Mouse (Mus musculus): ENCODE measurements around the gene Nek8. TPM values are rescaled to one million over a fixed set of nuclear protein-coding genes. Genes with fewer than 3 reads are reported as not detected.

Nek8 gene
- 3.7 TPM for polyA plus RNA-seq (2014; fragmentation: Illumina TruSeq; extraction: RNeasy Lipid Tissue Mini Kit (QIAGEN cat#74804))

GRCm38 (mm10) chr11:78176402-78176862 is at the start of gene Nek8, which contains the start of gene Tlcd1:
Nek8 (minus strand) TSS chr11:78176675.
Tlcd1 (plus strand) TSS chr11:78176711.

GRCm38 (mm10) chr11:78193113-78193512 is 16.6 kb upstream of the Nek8 start, which contains the start of gene Proca1:
Proca1 (plus strand) TSS chr11:78193392.

GRCm38 (mm10) chr11:78188331-78189233 is 12.1 kb upstream of the Nek8 start, which contains the start of gene Rab34:
Rab34 (plus strand) TSS chr11:78188430.

GRCm38 (mm10) chr11:78182961-78183844 is 6.7 kb upstream of the Nek8 start, which contains the start of gene Rpl23a:
Rpl23a (minus strand) TSS chr11:78183584.

GRCm38 (mm10) chr11:78164924-78165760 is 11.3 kb downstream of the Nek8 start, which contains the start of gene Traf4:
Traf4 (minus strand) TSS chr11:78165589.

Other genes with a start within 250 kb of the Nek8 start
- not detected for gene Sez6, start 245.9 kb downstream of the Nek8 start, polyA plus RNA-seq (2014; fragmentation: Illumina TruSeq; extraction: RNeasy Lipid Tissue Mini Kit (QIAGEN cat#74804))
- gene Phf12, start 193.9 kb downstream of the Nek8 start, polyA plus RNA-seq (2014; fragmentation: Illumina TruSeq; extraction: RNeasy Lipid Tissue Mini Kit (QIAGEN cat#74804)) = 23.6 TPM
- 5.2 TPM for gene Dhrs13, start 144.4 kb downstream of the Nek8 start, polyA plus RNA-seq (2014; fragmentation: Illumina TruSeq; extraction: RNeasy Lipid Tissue Mini Kit (QIAGEN cat#74804))
- 8.1 TPM for gene Flot2, start 138.7 kb downstream of the Nek8 start, polyA plus RNA-seq (2014; fragmentation: Illumina TruSeq; extraction: RNeasy Lipid Tissue Mini Kit (QIAGEN cat#74804))
- 5.4 TPM for gene Eral1, start 96.3 kb downstream of the Nek8 start, polyA plus RNA-seq (2014; fragmentation: Illumina TruSeq; extraction: RNeasy Lipid Tissue Mini Kit (QIAGEN cat#74804))
- 16.9 TPM for gene Fam222b, start 82.0 kb downstream of the Nek8 start, polyA plus RNA-seq (2014; fragmentation: Illumina TruSeq; extraction: RNeasy Lipid Tissue Mini Kit (QIAGEN cat#74804))
- 1.7 TPM for gene Traf4, start 11.1 kb downstream of the Nek8 start, polyA plus RNA-seq (2014; fragmentation: Illumina TruSeq; extraction: RNeasy Lipid Tissue Mini Kit (QIAGEN cat#74804))
- 17.7 TPM for gene Tlcd1, start within 50 bp of the Nek8 start, polyA plus RNA-seq (2014; fragmentation: Illumina TruSeq; extraction: RNeasy Lipid Tissue Mini Kit (QIAGEN cat#74804))
- 1,489 TPM for gene Rpl23a, start 6.9 kb upstream of the Nek8 start, polyA plus RNA-seq (2014; fragmentation: Illumina TruSeq; extraction: RNeasy Lipid Tissue Mini Kit (QIAGEN cat#74804))
- 11.2 TPM for gene Rab34, start 11.8 kb upstream of the Nek8 start, polyA plus RNA-seq (2014; fragmentation: Illumina TruSeq; extraction: RNeasy Lipid Tissue Mini Kit (QIAGEN cat#74804))
- gene Proca1, start 16.7 kb upstream of the Nek8 start, polyA plus RNA-seq (2014; fragmentation: Illumina TruSeq; extraction: RNeasy Lipid Tissue Mini Kit (QIAGEN cat#74804)) = 5.0 TPM
- 20.8 TPM for gene Sdf2, start 69.1 kb upstream of the Nek8 start, polyA plus RNA-seq (2014; fragmentation: Illumina TruSeq; extraction: RNeasy Lipid Tissue Mini Kit (QIAGEN cat#74804))
- 25.1 TPM for gene Supt6, start 69.3 kb upstream of the Nek8 start, polyA plus RNA-seq (2014; fragmentation: Illumina TruSeq; extraction: RNeasy Lipid Tissue Mini Kit (QIAGEN cat#74804))
- gene 2610507B11Rik, start 85.1 kb upstream of the Nek8 start, polyA plus RNA-seq (2014; fragmentation: Illumina TruSeq; extraction: RNeasy Lipid Tissue Mini Kit (QIAGEN cat#74804)) = 44.9 TPM
- gene BC030499, start 114.2 kb upstream of the Nek8 start, polyA plus RNA-seq (2014; fragmentation: Illumina TruSeq; extraction: RNeasy Lipid Tissue Mini Kit (QIAGEN cat#74804)) = 0.20 TPM
- gene Spag5, start 124.9 kb upstream of the Nek8 start, polyA plus RNA-seq (2014; fragmentation: Illumina TruSeq; extraction: RNeasy Lipid Tissue Mini Kit (QIAGEN cat#74804)) = 5.2 TPM
- gene Aldoc, start 146.3 kb upstream of the Nek8 start, polyA plus RNA-seq (2014; fragmentation: Illumina TruSeq; extraction: RNeasy Lipid Tissue Mini Kit (QIAGEN cat#74804)) = 16.9 TPM
- 3.0 TPM for gene Pigs, start 151.7 kb upstream of the Nek8 start, polyA plus RNA-seq (2014; fragmentation: Illumina TruSeq; extraction: RNeasy Lipid Tissue Mini Kit (QIAGEN cat#74804))
- gene Unc119, start 166.8 kb upstream of the Nek8 start, polyA plus RNA-seq (2014; fragmentation: Illumina TruSeq; extraction: RNeasy Lipid Tissue Mini Kit (QIAGEN cat#74804)) = 6.0 TPM
- not detected for gene Foxn1, start 209.9 kb upstream of the Nek8 start, polyA plus RNA-seq (2014; fragmentation: Illumina TruSeq; extraction: RNeasy Lipid Tissue Mini Kit (QIAGEN cat#74804))
- 0.17 TPM for gene Slc13a2, start 245.5 kb upstream of the Nek8 start, polyA plus RNA-seq (2014; fragmentation: Illumina TruSeq; extraction: RNeasy Lipid Tissue Mini Kit (QIAGEN cat#74804))

All from ovary, adult 10 weeks (tissue).